10 mouse cellular contexts compared by ENCODE assay signal in genomic region chr16:23231168-23231567, GRCm38 (mm10). TPM values are rescaled to one million over a fixed set of nuclear protein-coding genes. Genes with fewer than 3 reads are reported as not detected.
DNase-seq lines count a peak whose midpoint lies in the region; ATAC-seq and TF ChIP-seq lines count a peak whose summit lies in the region.
"Had no signal": no experiment of that assay in that cellular context is flagged by ENCODE, and none has a peak within 500 bp of the region (broad histone marks: within the 10 kb centered on the region; RNA-seq: fewer than 3 reads in every experiment).

No protein-coding gene starts in this region.

- no peak overlapping the region for H3K4me3 ChIP-seq in testis, adult 2 months (ENCODE audit: control insufficient read depth, low read depth, low read length)
- no peak overlapping the region for H3K4me3 ChIP-seq in heart, embryonic 16.5 days (ENCODE audit: low read length)
- H3K4me3 ChIP-seq in midbrain, embryonic 10.5 days: no peak overlapping the region
- H3K4me3 ChIP-seq: limb, embryonic 10.5 days had no signal

- 24% methylated on average over 4 of the region's 4 CpGs for whole genome bisulfite sequencing in heart, embryonic 16.5 days
- WGBS in midbrain, embryonic 10.5 days: 85% methylated on average over 4 of the region's 4 CpGs

- no peak for DNase-seq in testis, postnatal 14 days (ENCODE audit: low spot score)
- peak; percentile 25 to 31 for DNase-seq in kidney, postnatal 36 days
- no peak for DNase-seq in midbrain, embryonic 10.5 days (ENCODE audit: low spot score)
- DNase-seq in right cerebral cortex, adult 2 months (ENCODE audit: low spot score in 2 of 2): no peak
- DNase-seq: cerebellum, adult 2 months had no signal

- no peaks in the 10 kb centered on the region; the same call in 1 of the 2 replicates for H3K27me3 ChIP-seq in testis, adult 2 months (ENCODE audit: control insufficient read depth, insufficient read depth, low read length)
- H3K27me3 ChIP-seq in heart, embryonic 16.5 days (ENCODE audit: control insufficient read depth, insufficient read depth, low read length): no peaks in the 10 kb centered on the region; the same call in 1 of the 2 replicates
- peaks cover 7% of the 10 kb centered on the region; the same call in 1 of the 2 replicates for H3K27me3 ChIP-seq in midbrain, embryonic 10.5 days (ENCODE audit: low read depth, poor library complexity, severe bottlenecking)

- no peaks in the 10 kb centered on the region for H3K36me3 ChIP-seq in testis, adult 2 months (ENCODE audit: control insufficient read depth, insufficient read depth, low read length)
- no peaks in the 10 kb centered on the region for H3K36me3 ChIP-seq in heart, embryonic 16.5 days (ENCODE audit: control insufficient read depth, insufficient read depth)
- peaks cover 16% of the 10 kb centered on the region for H3K36me3 ChIP-seq in midbrain, embryonic 10.5 days

- H3K9me3 ChIP-seq in heart, embryonic 16.5 days (replicated peaks; ENCODE audit: control insufficient read depth, low read length): no peaks in the 10 kb centered on the region
- no peaks in the 10 kb centered on the region for H3K9me3 ChIP-seq in midbrain, embryonic 10.5 days (replicated peaks)
- H3K9me3 ChIP-seq: limb, embryonic 10.5 days had no signal

- H3K9ac ChIP-seq in heart, embryonic 16.5 days (ENCODE audit: low read length): no peak overlapping the region

- peak overlapping the region; percentile 43 for H3K27ac ChIP-seq in testis, adult 2 months (ENCODE audit: control insufficient read depth, insufficient read depth, low read depth, low read length)
- H3K27ac ChIP-seq in heart, embryonic 16.5 days (ENCODE audit: low read length): peak overlapping the region; percentile 49
- H3K27ac ChIP-seq in midbrain, embryonic 10.5 days (replicated peaks): no peak overlapping the region
- H3K27ac ChIP-seq: limb, embryonic 10.5 days had no signal

- ATAC-seq in heart, embryonic 16.5 days (replicated peaks; ENCODE audit: extremely low read depth, insufficient read depth, low FRiP score): peak; percentile 68
- ATAC-seq in megakaryocyte progenitor cell, adult 5-6 weeks (replicated peaks; ENCODE audit: poor library complexity): no peak
- ATAC-seq: inflammation-experienced regulatory T-cells, adult 6 months had no signal

- H3K4me2 ChIP-seq in heart, embryonic 16.5 days (ENCODE audit: low read depth, low read length): no peak overlapping the region; the same call in 1 of the 2 replicates

- TF ChIP-seq CTCF in testis, adult 2 months (IDR thresholded peaks at IDR 0.05; ENCODE audit: control insufficient read depth, insufficient read depth, insufficient replicate concordance, low read depth, low read length): no peak

- TF ChIP-seq POLR2A in testis, adult 2 months (IDR thresholded peaks at IDR 0.05; ENCODE audit: control insufficient read depth, low read depth, low read length): no peak

- 0 out of 2 replicates have a peak, but pooled peaks cover 2% of the 10 kb centered on the region for H3K4me1 ChIP-seq in testis, adult 2 months (ENCODE audit: control insufficient read depth, insufficient read depth, low read length)
- peaks cover 30% of the 10 kb centered on the region for H3K4me1 ChIP-seq in heart, embryonic 16.5 days (ENCODE audit: control insufficient read depth, insufficient read depth, low read length)
- peaks cover 39% of the 10 kb centered on the region for H3K4me1 ChIP-seq in midbrain, embryonic 10.5 days

RNA-seq across cellular contexts. Expression of gene St6gal1, which starts 6.6 kb away (rescaled TPM):
- 3.6 and 4.2 TPM in 2 replicates for polyA plus RNA-seq in testis, adult 2 months (2012; rRNA removed)
- 12.4 and 15.7 TPM in 2 replicates for polyA plus RNA-seq in heart, embryonic 16.5 days (2015; fragmentation: Nextera tagmentation; extraction: Ambion mirVana)
- polyA plus RNA-seq in midbrain, embryonic 10.5 days (2016; fragmentation: Nextera tagmentation; extraction: Ambion mirVana): 17.5 and 23.4 TPM in 2 replicates
- 0.05 and 0.37 TPM in 2 replicates for total RNA-seq in megakaryocyte progenitor cell, adult 5-6 weeks (2015)
- total RNA-seq in megakaryocyte progenitor cell, adult 5-6 weeks (2017): 0.03 and 1.2 TPM in 2 replicates

Comparison
In these comparisons a context has a peak if more than half of its experiments do, and no peak if none do; other contexts are left out.
1. DNase-seq: peak in kidney, postnatal 36 days (2 of 2); none in testis, postnatal 14 days (single experiment), midbrain, embryonic 10.5 days (single experiment) and right cerebral cortex, adult 2 months (0 of 2).